Mouse (Mus musculus): Measurements from ENCODE around the gene Pfn1. TPM values are rescaled to one million over a fixed set of nuclear protein-coding genes. Genes with fewer than 3 reads are reported as not detected.
A peak's percentile ranks its signal among the peaks of the same experiment; 100 is the strongest.

Pfn1 gene
- total and polyA plus RNA-seq, 2 experiments from 2014 or later = 460 to 634 TPM

DNA sequence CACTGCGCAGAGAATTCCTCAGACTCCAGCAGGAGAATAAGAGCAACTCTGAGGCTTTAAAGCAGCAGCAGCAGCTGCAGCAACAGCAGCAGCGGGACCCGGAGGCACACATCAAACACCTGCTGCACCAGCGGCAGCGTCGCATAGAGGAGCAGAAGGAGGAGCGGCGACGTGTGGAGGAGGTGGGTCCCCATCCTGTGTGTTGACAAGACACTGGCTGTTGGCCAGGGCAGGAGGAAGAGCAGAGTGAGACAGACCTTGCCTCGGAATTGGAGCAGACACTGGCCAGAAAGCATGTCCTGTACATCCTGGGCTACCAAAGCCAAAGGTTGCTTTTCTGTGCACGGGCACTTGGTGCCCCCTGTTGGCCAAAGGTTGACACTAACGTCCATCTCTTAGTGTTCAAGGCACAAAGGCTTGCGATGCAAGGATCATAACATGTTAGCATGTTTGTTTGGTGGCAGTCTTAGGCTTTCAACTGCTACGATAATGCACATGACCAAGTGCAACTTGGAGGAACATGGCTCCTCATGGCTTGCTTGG lies 49.3 kb downstream of the Pfn1 start:
- 50% methylated on average over 14 of the region's 14 CpGs for WGBS
- Histone ChIP-seq H3K27me3 (ENCODE audit: insufficient read depth, low read length) (no peaks in the 10 kb centered on the region), H3K4me3 (ENCODE audit: low read length) (no peak overlapping the region), H3K4me2 (ENCODE audit: low read depth, low read length) (no peak overlapping the region), H3K9me3 (ENCODE audit: low read length) (no peaks in the 10 kb centered on the region), H3K36me3 (ENCODE audit: insufficient read depth, low read length) (peaks cover 65% of the 10 kb centered on the region), H3K4me1 (ENCODE audit: insufficient read depth, low read length) (no peaks in the 10 kb centered on the region), H3K27ac (no peak overlapping the region), H3K9ac (replicated peaks; ENCODE audit: low read length) (no peak overlapping the region)
- peak; percentile 88 for DNase-seq (ENCODE audit: low spot score)
- peak; percentile 97 for TF ChIP-seq CTCF (IDR thresholded peaks at IDR 0.05; ENCODE audit: low read depth)
- peak; percentile 62 for ATAC-seq

Other genes with a start within 250 kb of the Pfn1 start
- gene Pelp1, start 244.6 kb downstream of the Pfn1 start, total RNA-seq (2014; rRNA removed) = 33.7 and 57.5 TPM in 2 replicates
- 23.6 and 25.5 TPM in 2 replicates for gene Pelp1, start 244.6 kb downstream of the Pfn1 start, polyA plus RNA-seq (2015; fragmentation: Nextera tagmentation; extraction: Ambion mirVana)
- 83.3 and 106 TPM in 2 replicates for gene Arrb2, start 222.0 kb downstream of the Pfn1 start, total RNA-seq (2014; rRNA removed)
- gene Arrb2, start 222.0 kb downstream of the Pfn1 start, polyA plus RNA-seq (2015; fragmentation: Nextera tagmentation; extraction: Ambion mirVana) = 51.9 and 56.3 TPM in 2 replicates
- 22.9 and 23.7 TPM in 2 replicates for gene Med11, start 202.7 kb downstream of the Pfn1 start, total RNA-seq (2014; rRNA removed)
- gene Med11, start 202.7 kb downstream of the Pfn1 start, polyA plus RNA-seq (2015; fragmentation: Nextera tagmentation; extraction: Ambion mirVana) = 29.3 and 30.5 TPM in 2 replicates
- 0.11 and 1.2 TPM in 2 replicates for gene Zmynd15, start 195.2 kb downstream of the Pfn1 start, total RNA-seq (2014; rRNA removed)
- gene Zmynd15, start 195.2 kb downstream of the Pfn1 start, polyA plus RNA-seq (2015; fragmentation: Nextera tagmentation; extraction: Ambion mirVana) = 0.39 and 0.96 TPM in 2 replicates
- 2.8 and 3.3 TPM in 2 replicates for gene Cxcl16, start 194.7 kb downstream of the Pfn1 start, total RNA-seq (2014; rRNA removed)
- gene Cxcl16, start 194.7 kb downstream of the Pfn1 start, polyA plus RNA-seq (2015; fragmentation: Nextera tagmentation; extraction: Ambion mirVana) = 3.4 and 4.1 TPM in 2 replicates
- gene Tm4sf5, start 149.4 kb downstream of the Pfn1 start, total RNA-seq (2014; rRNA removed) = 4.9 and 17.1 TPM in 2 replicates
- gene Tm4sf5, start 149.4 kb downstream of the Pfn1 start, polyA plus RNA-seq (2015; fragmentation: Nextera tagmentation; extraction: Ambion mirVana) = 6.9 and 8.6 TPM in 2 replicates
- not detected in 2 replicates for gene Vmo1, start 140.0 kb downstream of the Pfn1 start, total RNA-seq (2014; rRNA removed)
- not detected in 2 replicates for gene Vmo1, start 140.0 kb downstream of the Pfn1 start, polyA plus RNA-seq (2015; fragmentation: Nextera tagmentation; extraction: Ambion mirVana)
- gene Gltpd2, start 135.4 kb downstream of the Pfn1 start, total RNA-seq (2014; rRNA removed) = not detected in 2 replicates
- gene Gltpd2, start 135.4 kb downstream of the Pfn1 start, polyA plus RNA-seq (2015; fragmentation: Nextera tagmentation; extraction: Ambion mirVana) = 0.24 and 0.31 TPM in 2 replicates
- 409 and 504 TPM in 2 replicates for gene Psmb6, start 129.3 kb downstream of the Pfn1 start, total RNA-seq (2014; rRNA removed)
- 829 and 887 TPM in 2 replicates for gene Psmb6, start 129.3 kb downstream of the Pfn1 start, polyA plus RNA-seq (2015; fragmentation: Nextera tagmentation; extraction: Ambion mirVana)
- gene Gm40193, start 121.7 kb downstream of the Pfn1 start, total RNA-seq (2014; rRNA removed) = not detected in 2 replicates
- not detected in 2 replicates for gene Gm40193, start 121.7 kb downstream of the Pfn1 start, polyA plus RNA-seq (2015; fragmentation: Nextera tagmentation; extraction: Ambion mirVana)
- gene Pld2, start 114.6 kb downstream of the Pfn1 start, total RNA-seq (2014; rRNA removed) = 46.0 and 64.3 TPM in 2 replicates
- 17.7 and 19.1 TPM in 2 replicates for gene Pld2, start 114.6 kb downstream of the Pfn1 start, polyA plus RNA-seq (2015; fragmentation: Nextera tagmentation; extraction: Ambion mirVana)
- gene Mink1, start 91.8 kb downstream of the Pfn1 start, total RNA-seq (2014; rRNA removed) = 56.6 and 73.3 TPM in 2 replicates
- gene Mink1, start 91.8 kb downstream of the Pfn1 start, polyA plus RNA-seq (2015; fragmentation: Nextera tagmentation; extraction: Ambion mirVana) = 13.6 and 15.2 TPM in 2 replicates
- gene 4930544D05Rik, start 38.8 kb downstream of the Pfn1 start, total RNA-seq (2014; rRNA removed) = not detected in 2 replicates
- gene 4930544D05Rik, start 38.8 kb downstream of the Pfn1 start, polyA plus RNA-seq (2015; fragmentation: Nextera tagmentation; extraction: Ambion mirVana) = not detected in 2 replicates
- gene Chrne, start 35.4 kb downstream of the Pfn1 start, total RNA-seq (2014; rRNA removed) = 4.5 TPM in 1 of 2 replicates, not detected in the other
- gene Chrne, start 35.4 kb downstream of the Pfn1 start, polyA plus RNA-seq (2015; fragmentation: Nextera tagmentation; extraction: Ambion mirVana) = 0.42 and 0.59 TPM in 2 replicates
- not detected in 2 replicates for gene Gp1ba, start 15.5 kb downstream of the Pfn1 start, total RNA-seq (2014; rRNA removed)
- 0.24 and 0.42 TPM in 2 replicates for gene Gp1ba, start 15.5 kb downstream of the Pfn1 start, polyA plus RNA-seq (2015; fragmentation: Nextera tagmentation; extraction: Ambion mirVana)
- 70.2 and 87.3 TPM in 2 replicates for gene Rnf167, start 7.4 kb downstream of the Pfn1 start, total RNA-seq (2014; rRNA removed)
- 100 and 105 TPM in 2 replicates for gene Rnf167, start 7.4 kb downstream of the Pfn1 start, polyA plus RNA-seq (2015; fragmentation: Nextera tagmentation; extraction: Ambion mirVana)
- gene Slc25a11, start 7.2 kb downstream of the Pfn1 start, total RNA-seq (2014; rRNA removed) = 154 and 160 TPM in 2 replicates
- 168 and 171 TPM in 2 replicates for gene Slc25a11, start 7.2 kb downstream of the Pfn1 start, polyA plus RNA-seq (2015; fragmentation: Nextera tagmentation; extraction: Ambion mirVana)
- gene Eno3, start 2.6 kb upstream of the Pfn1 start, total RNA-seq (2014; rRNA removed) = 12.4 and 17.7 TPM in 2 replicates
- 5.9 and 8.3 TPM in 2 replicates for gene Eno3, start 2.6 kb upstream of the Pfn1 start, polyA plus RNA-seq (2015; fragmentation: Nextera tagmentation; extraction: Ambion mirVana)
- gene Spag7, start 14.8 kb upstream of the Pfn1 start, total RNA-seq (2014; rRNA removed) = 31.9 and 43.1 TPM in 2 replicates
- gene Spag7, start 14.8 kb upstream of the Pfn1 start, polyA plus RNA-seq (2015; fragmentation: Nextera tagmentation; extraction: Ambion mirVana) = 138 and 142 TPM in 2 replicates
- gene Camta2, start 33.5 kb upstream of the Pfn1 start, total RNA-seq (2014; rRNA removed) = 23.2 and 26.7 TPM in 2 replicates
- 24.5 and 24.6 TPM in 2 replicates for gene Camta2, start 33.5 kb upstream of the Pfn1 start, polyA plus RNA-seq (2015; fragmentation: Nextera tagmentation; extraction: Ambion mirVana)
- 0.72 and 0.94 TPM in 2 replicates for gene Inca1, start 45.5 kb upstream of the Pfn1 start, total RNA-seq (2014; rRNA removed)
- gene Inca1, start 45.5 kb upstream of the Pfn1 start, polyA plus RNA-seq (2015; fragmentation: Nextera tagmentation; extraction: Ambion mirVana) = 2.3 and 3.1 TPM in 2 replicates
- gene Kif1c, start 45.9 kb upstream of the Pfn1 start, total RNA-seq (2014; rRNA removed) = 27.3 and 31.5 TPM in 2 replicates
- gene Kif1c, start 45.9 kb upstream of the Pfn1 start, polyA plus RNA-seq (2015; fragmentation: Nextera tagmentation; extraction: Ambion mirVana) = 1.7 and 1.9 TPM in 2 replicates
- 6.8 and 9.8 TPM in 2 replicates for gene Zfp3, start 109.6 kb upstream of the Pfn1 start, total RNA-seq (2014; rRNA removed)
- gene Zfp3, start 109.6 kb upstream of the Pfn1 start, polyA plus RNA-seq (2015; fragmentation: Nextera tagmentation; extraction: Ambion mirVana) = 10.2 and 11.2 TPM in 2 replicates
- not detected in 2 replicates for gene Scimp, start 157.9 kb upstream of the Pfn1 start, total RNA-seq (2014; rRNA removed)
- gene Scimp, start 157.9 kb upstream of the Pfn1 start, polyA plus RNA-seq (2015; fragmentation: Nextera tagmentation; extraction: Ambion mirVana) = 0.14 TPM in 1 of 2 replicates, not detected in the other
- gene Rabep1, start 190.1 kb upstream of the Pfn1 start, total RNA-seq (2014; rRNA removed) = 45.7 and 47.1 TPM in 2 replicates
- gene Rabep1, start 190.1 kb upstream of the Pfn1 start, polyA plus RNA-seq (2015; fragmentation: Nextera tagmentation; extraction: Ambion mirVana) = 101 and 104 TPM in 2 replicates

Data from hindbrain, postnatal 0 days (tissue).